14 mouse cellular contexts compared by ENCODE assay signal in the genomic region with DNA sequence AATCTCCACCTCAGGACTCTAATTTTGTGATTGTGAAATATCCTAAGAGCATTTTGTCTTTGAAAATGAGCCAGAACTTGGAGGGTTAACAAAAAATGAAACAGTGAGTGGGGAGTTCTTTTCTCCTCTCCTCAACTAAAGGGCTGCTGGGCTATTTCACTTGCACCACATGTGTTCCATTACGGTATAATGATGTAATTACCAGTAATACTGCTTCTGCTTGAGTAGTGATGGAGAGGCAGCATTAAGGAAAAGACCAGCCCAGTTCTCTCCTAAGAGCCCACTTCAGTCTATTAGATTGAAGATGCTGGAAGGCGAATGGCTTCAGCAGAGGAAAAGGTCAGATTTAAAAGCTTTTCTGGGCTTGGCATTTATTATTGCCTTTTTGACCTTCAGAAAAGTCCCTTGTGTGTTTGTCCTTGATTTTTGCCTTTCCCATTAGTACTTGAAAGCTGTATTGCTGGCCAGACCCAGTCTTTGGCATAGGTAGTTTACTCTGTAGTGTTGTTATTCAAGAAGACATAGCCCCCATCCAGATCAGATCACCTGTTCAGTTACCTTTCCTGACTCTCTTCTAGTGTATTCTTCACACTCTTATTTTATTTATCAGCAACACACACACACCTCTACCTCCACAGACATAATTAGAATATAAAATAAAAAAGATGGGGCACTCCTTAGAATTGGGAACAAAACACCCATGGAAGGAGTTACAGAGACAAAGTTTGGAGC.
A peak's percentile ranks its signal among the peaks of the same experiment; 100 is the strongest.
DNase-seq lines count a peak whose midpoint lies in the region; ATAC-seq and TF ChIP-seq lines count a peak whose summit lies in the region.
"Had no signal": no experiment of that assay in that cellular context is flagged by ENCODE, and none has a peak within 500 bp of the region (broad histone marks: within the 10 kb centered on the region; RNA-seq: fewer than 3 reads in every experiment).

No protein-coding gene starts in this region.

- peak; percentile 5 for DNase-seq in lung, postnatal 36 days
- no peak for DNase-seq in lung, postnatal 10 days
- DNase-seq in hindbrain, postnatal 0 days (ENCODE audit: low spot score) = peak; percentile 6
- DNase-seq in retina, embryonic 14.5 days (ENCODE audit: low spot score) = peak; percentile 44
- DNase-seq in cerebellum, postnatal 4 days (ENCODE audit: low spot score in 2 of 2) = no peak
- DNase-seq in cerebellum, postnatal 14 days = no peak
- DNase-seq: cerebellum, adult 11-12 months; kidney, adult 9 months; lung, adult 18-20 months; right cerebral cortex, postnatal 14 days; thymus, adult 18-20 months had no signal

- TF ChIP-seq CTCF in hindbrain, postnatal 0 days (IDR thresholded peaks at IDR 0.05; ENCODE audit: low read depth) = no peak

- H3K4me1 ChIP-seq in forebrain, embryonic 13.5 days = peaks cover 11% of the 10 kb centered on the region; the same call in 1 of the 2 replicates
- no peaks in the 10 kb centered on the region for H3K4me1 ChIP-seq in hindbrain, postnatal 0 days (ENCODE audit: insufficient read depth, low read length)

- no peak overlapping the region for H3K4me3 ChIP-seq in forebrain, embryonic 13.5 days
- H3K4me3 ChIP-seq in hindbrain, postnatal 0 days (ENCODE audit: low read length) = no peak overlapping the region
- H3K4me3 ChIP-seq: megakaryocyte, embryonic 14.5 days had no signal

- H3K27me3 ChIP-seq in forebrain, embryonic 13.5 days = no peaks in the 10 kb centered on the region
- H3K27me3 ChIP-seq in hindbrain, postnatal 0 days (ENCODE audit: insufficient read depth, low read length) = no peaks in the 10 kb centered on the region
- H3K27me3 ChIP-seq: megakaryocyte, embryonic 14.5 days had no signal

- 30% methylated on average over 2 of the region's 2 CpGs for WGBS in forebrain, embryonic 13.5 days
- 52% methylated on average over 2 of the region's 2 CpGs for WGBS in hindbrain, postnatal 0 days

- H3K9me3 ChIP-seq in forebrain, embryonic 13.5 days (replicated peaks) = no peaks in the 10 kb centered on the region
- no peaks in the 10 kb centered on the region for H3K9me3 ChIP-seq in hindbrain, postnatal 0 days (ENCODE audit: low read length)
- H3K9me3 ChIP-seq: megakaryocyte, embryonic 14.5 days had no signal

- peak; percentile 75; the same call in 1 of the 2 replicates for ATAC-seq in forebrain, embryonic 13.5 days
- ATAC-seq in hindbrain, postnatal 0 days = peak; percentile 72; the same call in 1 of the 2 replicates
- ATAC-seq: activated CD4-positive, CD25-positive, alpha-beta regulatory T cell, adult 4 months had no signal

- H3K36me3 ChIP-seq in forebrain, embryonic 13.5 days (ENCODE audit: poor library complexity, severe bottlenecking) = no peaks in the 10 kb centered on the region
- no peaks in the 10 kb centered on the region for H3K36me3 ChIP-seq in hindbrain, postnatal 0 days (ENCODE audit: insufficient read depth, low read length)

- no peak overlapping the region for H3K9ac ChIP-seq in forebrain, embryonic 13.5 days
- H3K9ac ChIP-seq in hindbrain, postnatal 0 days (replicated peaks; ENCODE audit: low read length) = no peak overlapping the region

- H3K27ac ChIP-seq in forebrain, embryonic 13.5 days = no peak overlapping the region
- H3K27ac ChIP-seq in hindbrain, postnatal 0 days = no peak overlapping the region

- H3K4me2 ChIP-seq in forebrain, embryonic 13.5 days = no peak overlapping the region
- no peak overlapping the region for H3K4me2 ChIP-seq in hindbrain, postnatal 0 days (ENCODE audit: low read depth, low read length)

Comparison
In these comparisons a context has a peak if more than half of its experiments do, and no peak if none do; other contexts are left out.
1. DNase-seq: peak in lung, postnatal 36 days (single experiment), hindbrain, postnatal 0 days (single experiment) and retina, embryonic 14.5 days (single experiment); none in lung, postnatal 10 days (single experiment), cerebellum, postnatal 4 days (0 of 2) and cerebellum, postnatal 14 days (0 of 2).